Mouse (Mus musculus): ENCODE data around the gene C2cd2l.
"Not testable (repeated sequence)": the region's sequence is repeated elsewhere in the genome, so short reads cannot be mapped to it uniquely, and the experiment has no call there.

The C2cd2l gene

DNA sequence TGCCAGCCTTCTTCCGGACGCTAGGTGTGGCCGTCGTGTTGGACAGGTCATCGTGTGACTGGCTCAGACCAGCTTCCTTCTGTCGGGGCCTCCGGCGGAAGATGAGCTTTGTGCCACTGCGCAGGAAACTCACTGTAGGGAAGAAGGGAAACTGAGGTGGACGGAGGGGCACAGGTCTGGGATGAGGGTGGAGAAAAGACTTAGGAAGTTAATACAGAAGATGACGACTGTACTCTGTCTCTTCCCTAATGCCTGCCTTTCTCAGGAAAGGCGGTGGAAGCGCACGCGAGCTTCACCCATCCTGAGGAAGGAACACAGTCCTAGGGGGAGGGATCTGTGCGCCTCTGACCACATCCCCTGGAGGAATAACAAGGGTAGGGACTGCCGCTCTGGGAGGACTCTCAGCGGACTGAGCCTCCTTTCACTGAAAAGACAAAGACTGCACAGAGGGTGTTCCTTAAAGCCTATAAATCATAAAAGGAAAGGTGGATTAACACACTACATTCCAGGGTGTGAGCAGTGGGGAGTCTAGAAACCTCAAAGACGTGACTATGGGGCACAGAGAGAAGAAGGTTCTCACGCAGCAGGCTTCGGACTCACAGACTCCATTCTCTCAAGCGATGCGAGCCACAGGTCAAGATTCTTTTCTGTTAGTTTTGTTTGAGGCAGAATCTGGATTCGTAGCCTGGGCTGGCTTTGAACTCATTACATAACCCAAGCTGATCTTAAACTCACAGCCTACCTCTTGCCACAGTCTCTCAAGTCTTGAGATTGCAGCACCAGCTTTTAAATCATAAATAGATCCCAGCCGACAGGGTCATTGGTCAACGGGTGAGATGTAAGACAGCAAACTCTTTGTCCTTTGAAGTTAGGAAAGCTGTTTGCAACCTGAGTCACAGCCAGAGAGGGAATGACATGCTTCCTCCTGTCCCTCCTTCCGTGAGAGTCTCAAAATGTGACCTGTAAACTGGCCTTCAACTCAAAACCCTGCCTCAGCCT, 8.7 kb downstream of the C2cd2l start:
- DNase-seq: no peak

DNA sequence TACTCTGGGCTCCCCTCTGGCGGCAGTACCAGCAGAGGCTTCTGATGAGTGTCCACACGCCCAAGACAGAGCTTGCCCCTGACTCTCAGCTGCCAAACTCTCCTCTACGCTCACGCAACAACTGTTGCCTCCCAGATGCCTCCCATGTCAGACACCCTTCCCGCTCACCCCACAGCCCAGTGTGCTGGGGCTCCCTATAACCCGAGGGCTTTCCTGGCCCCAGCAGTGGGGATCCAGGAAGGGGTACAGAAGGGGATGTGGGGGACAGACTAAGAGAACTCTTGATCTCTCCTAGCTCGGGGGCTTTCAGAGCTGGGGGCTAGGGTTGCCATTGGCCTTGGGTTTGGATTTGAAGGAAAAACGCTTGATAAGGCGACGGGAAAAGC, 9.3 kb downstream of the C2cd2l start:
- no peak for DNase-seq

DNA sequence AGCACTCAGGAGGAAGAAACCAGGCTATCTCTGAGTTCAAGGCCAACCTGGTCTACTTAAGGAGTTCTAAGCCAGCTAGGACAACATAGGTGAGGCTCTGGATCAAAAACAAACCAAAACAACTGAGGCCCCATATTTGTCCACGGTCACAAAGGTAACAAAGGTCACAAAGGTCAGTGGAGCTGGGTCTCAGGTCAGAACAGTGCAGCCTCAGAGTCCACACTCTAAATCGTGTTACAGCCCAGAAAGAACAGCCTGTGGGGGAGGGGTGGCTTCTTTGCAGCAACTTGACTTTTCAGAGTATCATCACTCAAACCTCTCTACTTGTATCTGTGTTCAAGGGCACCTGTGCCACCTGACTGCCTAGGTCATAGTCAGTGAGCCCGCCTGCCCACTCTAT, 10.3 kb downstream of the C2cd2l start:
- DNase-seq: no peak

DNA sequence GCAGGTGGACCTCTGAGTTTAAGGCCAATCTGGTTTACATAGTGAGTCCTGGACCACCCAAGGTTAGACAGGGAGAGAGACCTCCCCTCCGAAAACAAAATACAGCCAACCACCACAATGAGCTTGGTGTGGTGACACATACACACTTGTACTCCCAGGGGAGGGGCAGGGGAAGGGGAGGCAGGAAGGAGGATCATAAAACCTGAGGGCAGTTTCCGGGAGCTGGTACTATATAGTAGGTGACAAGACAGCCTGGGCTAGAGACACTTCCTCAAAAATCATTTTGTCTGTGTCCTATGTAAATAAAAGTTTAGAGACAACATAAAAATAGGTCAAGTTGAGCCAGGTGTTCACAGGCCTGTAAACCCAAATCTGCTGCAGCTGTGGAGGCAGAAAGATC, 12.8 kb downstream of the C2cd2l start:
- DNase-seq: peak; percentile 47

DNA sequence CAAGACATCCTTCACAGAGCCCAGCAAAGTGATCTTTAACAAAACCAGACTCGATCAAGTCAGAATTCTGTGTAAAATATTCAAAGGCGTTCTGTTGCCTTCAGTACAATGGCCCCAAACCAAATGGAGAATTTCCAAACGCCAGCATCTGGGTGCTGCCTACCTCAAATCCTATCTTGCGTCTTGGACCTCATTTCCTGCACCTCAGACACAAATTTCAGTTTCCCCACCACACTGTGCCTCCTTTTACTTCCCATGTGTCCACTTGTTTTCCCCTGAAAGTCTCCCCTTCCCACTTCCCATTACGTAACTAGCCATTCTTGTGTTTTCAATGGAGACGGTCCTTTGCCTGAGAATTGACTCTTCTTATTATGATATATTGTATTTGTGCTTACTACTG, 13.6 kb downstream of the C2cd2l start:
- DNase-seq: no peak

DNA sequence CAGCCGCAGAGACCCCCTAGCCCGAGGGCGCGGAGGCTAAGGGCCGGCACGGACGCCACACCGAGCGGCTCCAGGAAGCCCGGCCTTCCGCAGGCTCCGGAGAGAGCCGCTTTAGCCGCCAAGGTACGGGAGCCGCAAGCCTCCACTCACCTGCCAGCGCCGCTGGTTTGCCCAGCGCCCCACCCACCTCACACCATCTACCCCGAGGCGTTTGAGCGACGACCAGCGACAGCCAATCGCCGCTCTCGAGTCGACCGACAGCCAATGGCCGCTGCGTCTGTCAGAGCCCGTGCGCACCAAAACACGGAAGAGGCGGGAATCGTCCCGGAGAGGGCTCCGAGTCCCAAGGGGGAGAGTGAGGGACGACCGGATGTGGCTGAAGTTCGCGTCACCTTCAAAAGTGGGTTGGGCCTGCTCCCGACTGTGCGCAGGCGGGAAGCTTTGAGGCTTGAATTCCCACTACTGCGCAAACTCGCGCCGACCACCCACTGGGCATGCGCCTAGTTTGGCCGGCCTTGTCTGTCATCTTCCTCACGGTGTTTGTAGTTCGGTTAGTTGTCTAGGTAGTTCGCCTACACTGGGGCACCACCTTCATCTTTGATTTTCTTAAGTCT, 14.5 kb downstream of the C2cd2l start, which contains the start of gene Hinfp:
Gene Hinfp, minus strand, starts transcription at position 206 of the 614 bp plus-strand sequence.
- DNase-seq: peak; percentile 96

DNA sequence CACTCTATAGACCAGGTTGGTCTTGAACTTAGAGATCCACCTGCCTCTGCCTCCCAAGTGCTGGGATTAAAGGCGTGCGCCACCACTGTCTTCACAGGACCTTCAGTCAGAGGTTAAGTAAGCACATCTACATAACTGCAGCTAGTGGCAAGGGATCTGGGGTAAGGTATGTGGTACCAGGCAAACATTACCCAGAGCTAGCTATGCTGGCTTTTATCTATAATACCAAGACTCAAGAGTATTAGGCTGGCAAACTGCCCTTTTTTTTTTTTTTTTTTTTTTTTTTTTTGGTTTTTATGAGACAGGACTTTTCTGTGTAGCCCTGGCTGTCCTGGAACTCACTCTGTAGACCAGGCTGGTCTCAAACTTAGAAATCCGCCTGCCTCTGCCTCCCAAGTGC, 20.1 kb downstream of the C2cd2l start:
- DNase-seq: not testable (repeated sequence)

DNA sequence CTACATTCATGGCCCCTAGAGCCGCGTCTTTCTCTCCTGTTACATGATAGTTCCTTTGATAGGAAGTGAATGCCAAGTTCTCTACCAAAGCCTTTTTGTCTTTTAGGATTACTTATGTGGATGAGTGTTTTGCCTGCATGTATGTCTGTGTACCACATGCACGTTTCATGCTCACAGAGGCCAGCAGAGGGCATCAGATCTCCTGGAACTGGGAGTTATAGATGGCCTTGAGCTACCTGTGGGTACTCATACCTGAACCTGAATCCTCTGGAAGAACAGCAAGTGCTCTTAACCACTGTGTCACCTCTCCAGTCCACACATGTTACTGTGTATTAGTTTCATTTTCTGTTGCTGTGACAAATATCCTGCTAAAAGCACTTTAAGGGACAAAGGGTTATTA, 27.6 kb downstream of the C2cd2l start:
- DNase-seq: peak; percentile 72

DNA sequence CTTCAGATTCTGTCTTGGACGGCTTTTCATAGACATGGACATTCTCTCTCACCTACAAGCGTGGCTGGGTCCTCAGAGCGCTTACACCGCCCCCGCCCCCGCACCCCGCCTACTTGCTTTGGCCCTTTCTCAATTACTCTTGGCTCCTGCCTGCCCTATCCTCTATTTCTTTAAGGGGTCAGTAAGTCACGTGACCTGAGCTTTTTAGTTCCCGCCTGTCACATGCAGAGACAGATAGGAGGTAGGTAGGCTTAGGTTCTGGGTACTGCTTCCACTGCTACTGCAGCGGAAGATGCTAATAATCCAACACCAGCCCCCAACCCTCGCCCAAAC, 31.2 kb downstream of the C2cd2l start:
- DNase-seq: no peak

DNA sequence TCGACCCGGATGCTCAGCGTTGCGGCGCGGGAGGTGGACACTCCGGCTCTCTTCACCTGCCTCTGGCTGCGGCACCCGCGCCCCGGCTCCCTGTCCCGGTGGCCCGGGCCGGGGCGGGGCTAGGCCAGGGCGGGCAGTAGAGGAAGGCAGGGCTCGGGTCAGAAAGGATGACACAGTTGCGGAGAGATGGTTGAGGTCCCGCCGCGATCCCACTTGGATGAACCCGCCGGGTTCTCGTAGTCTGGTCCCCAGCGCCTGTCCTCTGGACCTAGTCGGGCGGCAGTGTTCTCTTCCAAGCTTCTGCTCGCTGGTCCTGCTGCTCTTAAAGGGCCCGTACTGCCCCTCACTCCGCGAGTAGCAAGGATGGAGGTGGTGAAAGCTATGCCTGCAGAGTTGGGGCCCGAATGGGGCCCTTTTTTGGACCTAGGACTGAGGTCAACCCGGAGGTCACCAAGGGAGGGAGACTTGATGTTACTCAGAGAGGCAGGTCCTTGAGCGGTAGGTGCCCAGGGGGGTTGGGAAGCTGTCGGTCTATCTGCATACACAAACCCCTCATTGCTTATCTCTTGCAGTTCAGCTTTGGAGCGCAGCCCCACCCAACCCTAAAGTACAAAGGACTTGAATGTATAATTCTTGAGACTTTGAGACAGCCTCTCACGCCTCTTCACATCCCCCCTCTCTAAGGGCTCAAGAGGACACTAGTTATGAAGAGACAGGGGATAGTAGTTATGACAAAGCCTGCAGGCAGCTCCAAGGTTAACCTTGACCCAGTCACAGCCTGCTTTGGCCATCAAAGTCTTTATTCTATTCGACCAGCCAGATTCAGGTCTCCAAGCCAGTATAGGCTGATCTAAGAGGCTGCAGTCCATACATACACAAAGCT, 31.8 kb downstream of the C2cd2l start, which contains the start of gene Abcg4:
Gene Abcg4, minus strand, starts transcription at position 540 of the 883 bp plus-strand sequence.
- DNase-seq: no peak

DNA sequence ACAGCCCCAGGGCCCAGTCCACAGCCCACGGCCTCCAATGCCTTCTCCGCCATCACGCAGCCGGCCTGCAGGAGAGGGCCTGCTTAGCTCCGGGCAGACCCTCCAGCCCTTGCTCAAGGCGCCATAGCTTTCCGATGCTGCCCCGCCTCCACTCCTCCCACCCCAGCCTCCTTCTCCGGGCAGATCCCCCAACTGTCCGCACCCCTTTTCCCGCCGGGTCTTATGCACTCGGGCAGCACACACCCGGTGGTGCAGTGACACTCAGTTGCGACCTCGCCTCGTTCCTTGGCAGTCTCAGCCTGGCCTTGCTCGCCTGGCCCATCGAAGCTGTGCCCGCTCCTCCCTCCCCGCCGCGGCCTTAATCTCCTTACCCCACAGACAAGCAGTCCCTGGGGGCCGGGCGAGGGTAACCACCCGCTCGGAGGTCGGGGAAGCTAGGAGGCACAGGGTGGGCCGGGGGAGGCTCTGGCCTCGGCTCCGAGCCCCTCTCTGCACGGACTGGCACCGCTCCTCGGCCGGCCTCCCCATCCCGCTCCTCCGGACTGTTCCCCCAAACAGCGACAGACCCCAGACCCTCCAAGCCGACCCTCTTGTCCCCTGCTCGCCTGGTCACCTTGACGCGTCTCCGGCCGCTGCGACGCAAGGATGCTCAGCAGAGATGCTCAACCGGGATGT, 32.5 kb downstream of the C2cd2l start:
- DNase-seq: no peak

DNA sequence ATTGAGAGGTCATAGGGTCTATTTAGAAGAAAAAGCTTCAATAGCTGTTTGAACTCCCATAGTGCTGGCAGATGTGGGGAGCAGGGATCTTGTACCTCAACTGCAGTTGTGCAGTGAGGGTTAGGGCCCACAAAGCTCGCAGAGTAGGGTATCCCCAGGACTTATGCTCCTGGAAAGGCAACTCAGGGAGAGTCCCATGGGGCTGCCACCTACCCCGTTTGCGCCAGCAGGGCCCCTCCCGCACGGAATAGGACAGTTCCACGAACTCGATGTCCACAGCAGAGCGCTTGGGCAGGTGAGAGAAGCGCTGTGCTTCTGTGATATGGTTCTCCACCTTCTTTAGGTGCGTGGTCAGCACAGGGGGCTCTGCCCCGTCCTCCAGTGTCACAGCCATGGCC, 33.1 kb downstream of the C2cd2l start:
- DNase-seq: no peak

DNA sequence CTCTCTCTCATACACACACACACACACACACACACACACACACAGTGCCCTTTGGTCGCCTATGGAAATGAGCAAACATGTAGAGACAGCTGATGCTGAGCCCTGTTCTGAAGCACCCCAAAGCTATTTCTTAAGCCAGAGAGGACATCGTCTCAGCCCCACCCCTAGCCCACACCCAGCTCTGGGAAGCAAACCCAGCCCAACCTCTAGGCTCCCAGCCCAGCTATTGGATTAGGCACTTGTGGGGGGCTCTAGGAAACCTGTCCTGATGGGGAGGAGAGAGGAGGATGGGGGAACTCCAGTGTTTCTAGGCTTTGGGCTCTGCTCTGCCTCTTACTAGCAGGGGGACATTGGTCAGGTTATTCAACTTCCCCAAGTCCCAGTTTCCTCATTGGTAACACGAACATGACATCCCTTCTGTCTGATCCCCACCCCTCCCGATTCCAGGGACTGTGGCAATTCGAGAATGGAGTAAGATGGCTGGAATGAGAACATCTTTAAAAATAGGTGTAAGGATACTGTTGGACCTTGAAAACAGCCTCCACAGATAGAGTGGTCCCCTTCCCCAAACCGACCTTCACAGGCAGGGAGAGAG, 33.7 kb downstream of the C2cd2l start:
- DNase-seq: no peak

DNA sequence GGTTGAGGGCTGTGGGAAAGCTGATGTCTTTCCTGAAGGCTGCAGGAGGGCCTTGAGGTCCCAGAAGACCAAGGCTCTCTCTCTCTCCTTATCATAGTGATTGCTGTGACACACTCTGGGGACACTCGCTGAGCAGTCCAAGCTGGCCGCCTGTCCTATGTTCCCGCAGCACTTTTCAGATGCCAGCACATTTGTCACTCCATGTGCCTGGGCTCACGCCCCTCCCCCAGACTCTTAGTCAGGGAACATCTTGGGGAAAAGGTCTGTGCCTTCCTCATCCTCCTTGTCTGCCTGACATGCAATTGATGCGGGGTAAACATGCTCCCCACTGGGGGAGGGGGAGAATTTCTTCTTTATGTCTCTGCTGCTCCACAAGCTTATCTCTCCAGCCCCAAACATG, 36.9 kb downstream of the C2cd2l start:
- DNase-seq: no peak

DNA sequence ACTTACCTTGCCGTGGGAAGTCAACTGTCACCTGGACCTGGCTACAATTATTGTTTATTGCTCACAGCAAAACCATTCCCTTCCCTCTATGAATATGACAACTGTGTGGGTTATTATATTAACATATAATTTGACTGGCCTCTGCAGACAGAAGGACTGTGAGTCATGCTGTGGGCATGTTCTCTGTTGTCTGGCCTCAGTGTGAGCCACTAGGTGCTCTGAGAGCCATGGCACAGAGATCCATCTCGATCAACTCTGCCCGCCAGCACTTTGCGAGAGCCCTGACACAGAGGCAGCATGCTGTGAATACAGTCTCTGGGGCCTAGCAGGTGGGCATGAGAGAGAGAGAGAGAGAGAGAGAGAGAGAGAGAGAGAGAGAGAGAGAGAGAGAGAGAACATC, 50.1 kb downstream of the C2cd2l start:
- no peak for DNase-seq

DNA sequence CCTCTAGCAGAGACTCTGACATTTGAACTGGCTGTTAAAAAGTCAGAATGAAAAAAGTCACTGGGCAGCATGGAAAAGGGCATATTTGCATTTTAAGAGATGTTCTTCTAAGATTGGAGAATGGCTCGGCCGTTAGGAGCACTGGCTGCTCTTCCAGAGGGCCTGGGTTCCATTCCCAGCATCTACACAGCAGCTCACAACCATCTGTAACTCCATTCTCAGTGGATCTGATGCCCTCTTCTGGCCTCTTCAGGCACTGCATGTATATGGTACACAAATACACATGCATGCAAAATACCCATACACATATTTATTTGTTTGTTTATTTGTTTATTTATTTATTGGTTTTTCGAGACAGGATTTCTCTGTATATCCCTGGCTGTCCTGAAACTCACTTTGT, 51.0 kb downstream of the C2cd2l start:
- DNase-seq: peak; percentile 64

DNA sequence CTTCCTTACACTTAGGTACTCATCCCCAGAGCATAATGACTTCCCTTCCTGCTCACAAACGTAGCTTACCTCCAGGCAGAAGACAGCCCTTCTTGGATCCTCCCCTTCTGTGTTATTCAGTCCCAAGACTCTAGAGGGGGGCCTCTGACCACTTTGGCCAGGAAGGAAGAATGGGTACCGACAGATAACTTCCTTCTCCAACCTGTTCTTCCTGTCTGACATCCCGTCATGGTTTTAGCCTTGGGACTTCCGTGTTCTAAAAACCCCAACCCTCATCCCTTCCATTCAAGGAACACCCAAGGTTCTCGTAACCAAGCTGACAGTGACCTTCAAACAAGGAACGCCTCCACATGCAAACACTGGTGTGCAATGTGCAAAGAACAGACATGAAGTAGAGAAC, 51.7 kb downstream of the C2cd2l start, which contains the start of gene Nlrx1:
Gene Nlrx1, minus strand, starts transcription at position 168 of the 400 bp plus-strand sequence.
- no peak for DNase-seq

DNA sequence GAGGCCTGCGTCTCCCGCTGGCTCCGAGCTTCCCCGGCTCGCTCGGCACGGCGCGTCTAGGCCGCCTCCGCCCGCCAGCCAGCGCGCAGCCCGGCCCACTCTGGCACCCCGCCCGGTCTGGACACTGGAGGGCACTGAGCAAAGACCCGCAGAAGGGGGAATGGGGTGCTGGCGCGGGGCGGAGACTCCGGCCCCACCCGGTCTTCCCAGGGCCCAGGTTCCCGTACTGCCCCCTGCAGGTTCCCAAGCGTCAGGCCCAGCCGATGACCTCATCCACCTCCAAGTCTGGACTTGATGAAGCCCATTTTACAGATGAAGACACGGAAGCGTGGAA, 52.1 kb downstream of the C2cd2l start:
- peak; percentile 88 for DNase-seq

DNA sequence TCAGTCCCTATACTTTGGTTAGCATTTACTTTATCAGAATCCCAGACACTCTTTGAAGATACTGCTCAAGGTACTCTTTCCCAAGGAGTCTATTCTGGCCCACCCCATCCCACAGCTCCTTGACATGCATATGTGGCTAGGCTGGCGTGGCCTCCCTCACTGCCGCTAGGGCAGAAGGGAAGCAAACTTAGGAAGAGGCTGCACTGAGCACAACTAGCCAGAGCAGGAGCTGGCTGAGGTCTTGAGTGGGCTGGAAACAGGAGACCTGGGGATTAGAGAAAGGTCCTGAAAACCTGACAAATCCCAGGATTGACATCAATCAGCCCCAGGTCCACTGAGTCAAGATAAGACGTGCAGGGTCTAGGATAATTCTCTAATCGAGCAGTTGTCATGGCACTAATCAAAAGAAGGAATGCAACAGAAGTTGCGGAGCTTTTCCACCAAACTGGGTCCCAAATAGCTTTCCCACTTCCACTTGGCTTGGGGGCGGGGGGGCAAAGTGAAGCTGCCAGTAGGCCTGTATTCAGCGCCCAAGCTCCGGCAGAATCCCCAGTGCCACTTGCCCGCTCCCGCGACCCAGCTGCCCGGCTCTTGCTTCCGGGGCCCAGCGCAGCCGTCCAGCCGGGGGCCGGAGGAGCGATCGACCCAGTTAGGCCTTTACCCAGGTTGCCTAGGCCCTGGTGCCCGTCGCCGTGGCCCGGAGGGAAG, 52.6 kb downstream of the C2cd2l start:
- no peak for DNase-seq

DNA sequence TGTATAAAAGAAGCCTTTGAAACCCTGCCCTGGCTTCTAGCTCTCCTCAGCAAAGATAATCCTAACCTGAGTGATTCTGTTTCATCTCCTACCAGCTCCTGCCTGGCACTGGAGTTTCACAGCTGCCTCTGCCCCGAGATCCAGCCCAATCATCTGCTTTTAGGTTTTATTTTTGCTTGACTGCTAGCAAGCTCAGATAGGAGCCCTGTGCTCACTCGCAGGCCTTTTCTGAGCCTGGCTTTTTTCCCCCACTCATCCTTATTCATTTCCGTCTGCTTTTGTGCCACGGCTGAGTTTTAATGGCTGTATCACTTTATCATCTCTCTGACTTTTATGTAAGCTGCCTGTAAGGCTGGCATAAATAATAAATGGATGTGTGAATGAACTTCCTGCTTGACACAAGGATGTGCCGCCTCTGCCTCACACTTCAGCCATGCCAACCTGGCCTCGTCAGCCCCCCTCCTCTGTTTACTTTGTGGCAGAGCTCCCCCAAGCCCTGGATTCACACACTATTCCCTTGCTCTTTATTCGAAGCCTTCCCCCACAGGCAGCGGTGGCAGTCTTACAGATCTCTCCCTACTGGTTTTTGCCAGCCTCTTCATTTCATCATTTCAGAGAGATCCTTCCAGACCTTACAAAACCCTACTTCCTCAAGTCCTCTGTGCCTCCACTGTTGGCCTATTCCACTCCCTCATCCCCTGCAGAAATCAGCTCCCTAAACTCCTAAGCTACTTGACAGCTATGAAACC, 53.4 kb downstream of the C2cd2l start:
- no peak for DNase-seq

DNA sequence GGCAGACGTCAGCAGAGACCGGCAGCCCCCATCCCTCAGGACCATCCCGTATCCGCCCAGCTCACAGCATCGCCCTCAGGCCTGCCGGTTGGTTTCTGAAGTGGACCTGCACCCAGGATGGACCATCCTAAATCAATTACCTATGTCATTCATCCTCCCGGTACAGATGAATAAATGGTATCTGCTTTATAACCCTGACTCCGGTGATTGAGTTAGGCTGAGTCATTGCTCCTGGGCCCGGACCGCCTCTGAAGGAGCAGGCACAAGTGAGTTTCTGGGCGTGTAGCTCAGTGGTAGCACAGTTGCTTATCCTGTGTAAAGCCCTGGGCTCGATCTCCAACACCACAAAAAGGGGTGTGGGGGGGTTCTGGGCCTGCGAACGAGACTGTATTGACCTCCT, 58.7 kb downstream of the C2cd2l start:
- no peak for DNase-seq
